Mouse (Mus musculus) ovary, postnatal 36 days (tissue): ENCODE measurements around the gene Gm5788.
"Not testable (repeated sequence)": the region's sequence is repeated elsewhere in the genome, so short reads cannot be mapped to it uniquely, and the experiment has no call there.

Experiments
- DNase-seq: peaks from one replicate; pipeline ENCODE4 v3.0.0; 2022; ENCODE audit warnings: low spot score, mixed read lengths

Gene Gm5788

DNA sequence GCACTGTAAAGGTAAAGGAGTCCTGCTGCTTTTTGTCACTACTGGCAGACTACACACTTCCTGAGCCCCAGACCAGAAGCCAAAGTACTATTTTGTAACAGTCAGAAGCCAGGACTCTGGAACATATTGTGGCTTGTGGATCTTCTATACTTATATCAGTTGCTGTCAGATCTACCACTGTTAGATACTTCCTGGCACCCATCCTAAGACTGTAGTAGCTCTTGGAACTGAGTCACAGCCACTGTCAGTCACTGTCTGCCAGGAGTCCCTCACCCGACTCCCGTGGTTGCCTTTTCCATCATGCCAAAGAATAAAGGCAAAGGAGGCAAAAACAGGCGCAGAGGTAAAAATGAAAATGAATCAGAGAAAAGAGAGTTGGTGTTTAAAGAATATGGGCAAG is at the start of gene Gm5788:
TSS of gene Gm5788 (plus strand) at position 301 of the 400 bp plus-strand sequence.
- DNase-seq: not testable (repeated sequence)

- no peak for DNase-seq
Measured at GRCm38 (mm10) chr12:87449456-87449855, 45.1 kb upstream of the Gm5788 start.

- DNase-seq: no peak
Measured at GRCm38 (mm10) chr12:87464678-87465297, 29.7 kb upstream of the Gm5788 start.

- no peak for DNase-seq
Measured at GRCm38 (mm10) chr12:87470263-87471136, 24.0 kb upstream of the Gm5788 start.

DNA sequence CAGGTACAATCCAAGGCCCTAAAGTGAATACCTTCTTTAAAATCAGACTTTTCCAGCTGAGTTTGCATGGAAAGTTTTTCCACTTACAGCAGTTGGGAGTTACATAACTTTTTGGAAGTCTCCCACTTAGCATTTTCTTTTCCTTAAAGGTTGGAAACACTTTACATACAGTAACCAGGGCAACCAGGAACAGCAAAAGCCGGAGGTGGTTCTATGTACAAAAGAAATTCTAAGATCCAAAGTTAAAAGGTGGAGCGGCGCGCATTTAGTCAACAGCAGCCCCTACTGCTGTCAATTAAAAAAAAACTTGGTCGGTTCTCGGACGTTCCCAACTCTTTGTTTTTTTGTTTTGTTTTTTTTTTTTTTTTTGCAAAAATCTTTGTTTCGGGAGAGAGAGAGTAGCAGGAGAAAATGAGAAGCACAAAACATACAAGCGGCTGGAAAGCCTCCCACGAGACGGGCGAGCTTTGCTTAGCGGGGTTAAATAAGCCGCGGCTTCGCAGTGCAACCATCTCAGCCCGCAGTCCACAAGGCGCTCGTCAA is 23.0 kb upstream of the Gm5788 start:
- DNase-seq: no peak

- peak; percentile 93 for DNase-seq
Measured at GRCm38 (mm10) chr12:87471964-87472786, 22.3 kb upstream of the Gm5788 start, which contains the start of gene Snw1. Gene Snw1 (minus strand): TSS chr12:87472274.

- DNase-seq: no peak
Measured at GRCm38 (mm10) chr12:87474756-87475155, 19.8 kb upstream of the Gm5788 start.

GRCm38 (mm10) chr12:87482482-87482881 is 12.0 kb upstream of the Gm5788 start:
- DNase-seq: not testable (repeated sequence)

- not testable (repeated sequence) for DNase-seq
Measured at GRCm38 (mm10) chr12:87488683-87489082, 5.8 kb upstream of the Gm5788 start.

GRCm38 (mm10) chr12:87514016-87514415 is 19.5 kb downstream of the Gm5788 start, which contains the start of gene Gm8300:
Gene Gm8300 (plus strand): TSS chr12:87514316.
- not testable (repeated sequence) for DNase-seq

- DNase-seq: not testable (repeated sequence)
Measured at GRCm38 (mm10) chr12:87519616-87520015, 25.1 kb downstream of the Gm5788 start.

GRCm38 (mm10) chr12:87543927-87544326 is 49.4 kb downstream of the Gm5788 start:
- DNase-seq: no peak
